Mouse (Mus musculus): ENCODE measurements at regions not wholly inside any gene's neighbourhood (a gene's known extent, or its start where the extent isn't known, plus 50 kb on each side); places are given as distances from the start of the nearest gene placed in this dataset.
A peak's percentile ranks its signal among the peaks of the same experiment; 100 is the strongest.

DNA sequence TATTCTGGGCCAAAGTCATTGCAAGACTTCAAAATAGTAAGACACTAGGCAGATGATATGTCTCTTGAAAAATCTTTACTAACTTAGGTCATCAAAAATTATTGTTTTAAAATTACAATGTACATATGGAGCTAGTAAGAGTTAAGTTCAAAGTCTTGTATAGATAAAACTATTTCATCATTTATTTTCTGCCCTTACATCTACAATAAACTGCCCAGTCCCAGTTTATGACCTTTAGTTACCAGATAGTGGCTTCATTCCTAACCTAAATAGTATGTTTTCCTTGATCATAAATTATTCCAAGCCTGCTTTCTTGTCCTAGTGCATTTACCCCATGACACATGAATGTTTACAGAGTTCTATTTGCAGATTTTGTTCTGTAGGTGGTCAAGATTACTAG lies 72.9 kb downstream of the Manea start:
- DNase-seq (ENCODE audit: low spot score in 2 of 2) = no peak

GRCm38 (mm10) chr4:26259230-26260029 lies 87.3 kb downstream of the Manea start:
- DNase-seq (ENCODE audit: low spot score in 2 of 2) = no peak

GRCm38 (mm10) chr4:26255889-26256288 lies 90.8 kb downstream of the Manea start:
- DNase-seq (ENCODE audit: low spot score in 2 of 2) = no peak

GRCm38 (mm10) chr4:26247925-26248856 lies 98.5 kb downstream of the Manea start:
- peak in 1 of 2 experiments; percentile 23 for DNase-seq (ENCODE audit: low spot score in 2 of 2)

GRCm38 (mm10) chr4:26223267-26223666 lies 123.4 kb downstream of the Manea start:
- DNase-seq (ENCODE audit: low spot score in 2 of 2) = no peak
